Mouse (Mus musculus): ENCODE measurements at regions not wholly inside any gene's neighbourhood (a gene's known extent, or its start where the extent isn't known, plus 50 kb on each side); places are given as distances from the start of the nearest gene placed in this dataset.

DNA sequence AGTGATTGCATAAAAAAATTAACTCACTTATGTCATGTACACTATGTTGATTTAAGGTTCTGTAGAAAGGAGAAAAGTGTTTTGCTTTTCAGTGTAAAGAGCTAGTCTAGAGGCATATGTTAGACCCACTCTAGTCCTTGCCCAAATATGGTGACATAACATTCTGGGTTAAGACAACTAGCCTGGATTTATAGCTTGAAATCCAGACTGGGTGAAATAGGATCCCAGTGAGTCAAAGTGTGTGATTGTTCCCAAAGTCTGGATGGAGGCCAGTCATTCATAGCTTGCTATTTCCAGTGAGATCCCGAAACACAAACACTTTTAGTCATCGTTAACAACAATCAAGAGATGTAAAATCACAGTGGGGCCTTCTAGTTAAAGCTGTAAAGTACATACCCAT, 110.5 kb upstream of the Fn1 start:
- DNase-seq = no peak

DNA sequence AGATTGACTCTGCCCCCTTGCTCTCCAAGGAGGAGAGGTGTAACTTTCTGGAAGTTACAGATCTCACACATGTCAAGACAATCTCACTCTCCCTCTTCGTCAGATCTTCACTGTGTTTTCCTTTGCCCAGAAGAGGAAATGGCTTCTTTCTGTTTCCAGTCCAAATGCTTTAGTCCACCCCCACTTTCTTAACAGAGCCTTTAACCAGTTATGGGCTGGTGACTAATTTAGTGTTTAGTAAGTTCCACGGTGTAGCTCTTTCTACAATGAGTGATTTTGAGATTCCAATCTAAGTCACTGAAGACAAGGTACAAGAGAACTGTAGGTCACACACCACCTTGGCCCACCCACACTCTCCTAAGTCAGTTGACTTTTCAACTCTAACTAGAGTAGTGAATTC, 107.3 kb upstream of the Fn1 start:
- no peak for DNase-seq

DNA sequence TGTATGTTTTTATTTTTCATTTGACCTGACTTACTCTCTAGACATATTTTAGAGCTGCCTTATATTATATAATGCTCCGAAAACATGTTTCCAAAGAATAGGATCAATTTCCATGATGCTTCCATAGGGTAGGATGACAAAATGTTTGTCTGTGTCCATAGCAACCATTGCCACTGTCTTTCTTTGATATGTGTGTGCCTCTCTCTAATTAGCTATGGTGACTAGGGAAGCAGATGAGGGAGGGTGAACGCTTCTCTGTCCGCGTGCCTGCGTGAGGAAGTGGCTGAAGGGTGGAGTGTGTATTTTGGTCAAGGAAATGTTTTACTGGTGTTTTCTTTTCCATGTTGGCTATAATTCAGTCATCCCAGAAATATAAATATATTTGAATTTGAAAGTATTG, 104.2 kb upstream of the Fn1 start:
- no peak for DNase-seq

DNA sequence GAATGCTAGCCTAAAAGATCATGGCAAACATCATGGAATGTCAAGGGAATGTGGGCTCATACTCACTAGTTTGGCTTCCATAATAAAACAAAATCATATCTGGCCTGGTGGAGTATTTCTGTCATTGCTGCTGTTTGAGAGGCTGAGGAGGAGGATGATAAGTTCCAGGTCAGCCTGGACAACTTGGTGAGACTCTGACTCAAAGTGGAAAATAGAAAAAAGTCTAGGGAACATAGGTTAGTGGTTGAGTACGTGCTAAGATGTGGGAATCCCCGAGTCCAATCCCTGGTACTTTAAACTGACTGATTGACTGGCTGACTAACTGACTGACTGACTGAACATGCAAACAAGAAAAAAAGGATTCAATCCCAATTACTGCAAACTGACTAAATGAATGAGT, 103.2 kb upstream of the Fn1 start:
- DNase-seq = no peak

DNA sequence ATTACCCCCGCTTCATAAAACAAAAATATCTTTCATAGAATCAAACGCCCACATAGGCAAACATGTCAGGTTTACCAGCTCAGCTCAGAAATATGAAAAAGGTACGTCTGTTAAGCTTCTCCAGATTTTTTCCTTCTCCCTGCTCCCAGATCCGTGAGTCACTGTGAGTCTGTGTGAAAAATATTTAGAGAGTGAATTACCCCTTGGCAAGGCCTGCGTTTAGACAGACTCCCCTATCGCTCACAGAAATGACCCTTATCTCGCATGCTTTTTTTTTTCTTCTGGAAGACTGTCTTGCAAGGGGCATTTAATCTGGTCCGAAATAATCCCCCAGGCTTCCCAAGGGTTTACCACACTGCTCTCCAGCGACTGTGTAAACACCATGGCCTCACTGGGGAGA, 102.4 kb upstream of the Fn1 start:
- no peak for DNase-seq

DNA sequence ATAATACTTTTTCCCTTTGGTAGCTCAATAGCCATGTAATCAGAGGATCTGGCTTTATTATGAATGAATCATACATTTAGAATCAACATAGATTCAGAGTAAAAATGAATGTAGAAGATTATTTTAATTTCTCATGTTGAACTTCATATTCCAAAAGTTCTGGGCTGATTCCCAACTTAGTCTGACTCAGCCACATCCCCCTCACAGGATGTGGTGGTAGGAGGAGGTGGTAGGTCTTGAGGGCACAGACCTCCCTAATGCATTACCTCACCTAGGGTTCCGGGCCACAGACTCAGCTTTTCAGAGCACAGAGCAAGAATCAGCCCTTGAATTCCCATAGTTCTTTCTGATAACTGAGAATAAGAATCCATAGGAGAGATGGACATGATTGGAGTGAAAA, 99.4 kb upstream of the Fn1 start:
- no peak for DNase-seq

DNA sequence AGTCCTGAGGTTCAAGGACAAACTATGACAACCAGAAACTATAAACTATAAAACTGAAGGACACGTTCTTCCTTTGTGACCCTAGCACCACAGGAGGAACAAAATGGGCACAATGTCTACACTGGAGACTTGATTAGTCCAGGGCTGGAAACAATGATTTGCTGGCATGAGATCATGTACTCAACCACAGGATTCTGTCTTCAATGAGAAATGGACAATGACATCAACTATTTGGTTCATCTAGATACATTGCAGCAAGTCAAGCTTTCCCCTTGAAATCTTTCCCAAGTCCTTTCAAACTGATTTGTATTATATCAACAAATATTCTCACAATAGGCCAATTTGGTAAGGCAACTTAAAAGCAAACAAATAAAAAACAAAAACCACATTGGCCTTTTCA, 98.6 kb upstream of the Fn1 start:
- DNase-seq = no peak

DNA sequence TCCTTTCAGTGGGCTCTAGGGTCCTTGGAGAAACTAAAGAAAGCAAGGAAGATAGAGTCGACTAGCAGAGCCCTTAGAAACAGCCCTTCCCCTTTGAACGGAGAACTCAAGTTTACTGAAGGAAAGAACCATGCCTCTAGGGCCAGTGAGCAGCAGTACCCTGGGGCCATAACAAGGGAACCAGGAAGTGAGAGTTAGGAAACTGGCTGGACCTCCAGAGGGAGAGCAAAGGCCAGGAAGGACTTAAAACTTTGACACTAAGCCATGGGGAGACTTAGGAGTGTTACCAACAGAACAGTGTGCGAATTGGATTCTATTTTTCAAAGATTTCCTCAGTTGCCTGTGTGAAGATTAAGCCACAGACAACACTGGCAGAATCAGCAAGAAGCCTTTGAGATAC, 82.6 kb upstream of the Fn1 start:
- DNase-seq = no peak

DNA sequence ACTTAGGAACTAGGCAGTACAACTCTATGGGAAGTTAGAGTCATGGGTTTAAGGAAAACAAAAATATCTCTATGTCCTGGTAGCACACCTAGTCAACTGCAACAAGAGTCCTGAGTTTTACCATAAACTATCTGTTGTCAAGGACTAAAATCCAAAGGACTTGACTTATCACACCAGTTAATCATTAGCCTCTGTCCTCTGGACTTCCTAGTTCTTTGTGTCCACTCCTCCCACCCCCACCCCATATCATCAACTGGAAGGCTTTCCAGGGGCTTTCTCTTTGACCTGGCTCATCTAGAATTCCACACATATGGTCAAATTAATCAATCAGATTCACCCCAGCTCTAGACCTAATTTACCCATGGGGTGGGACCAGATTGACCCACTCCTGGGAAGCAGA, 78.6 kb upstream of the Fn1 start:
- no peak for DNase-seq

DNA sequence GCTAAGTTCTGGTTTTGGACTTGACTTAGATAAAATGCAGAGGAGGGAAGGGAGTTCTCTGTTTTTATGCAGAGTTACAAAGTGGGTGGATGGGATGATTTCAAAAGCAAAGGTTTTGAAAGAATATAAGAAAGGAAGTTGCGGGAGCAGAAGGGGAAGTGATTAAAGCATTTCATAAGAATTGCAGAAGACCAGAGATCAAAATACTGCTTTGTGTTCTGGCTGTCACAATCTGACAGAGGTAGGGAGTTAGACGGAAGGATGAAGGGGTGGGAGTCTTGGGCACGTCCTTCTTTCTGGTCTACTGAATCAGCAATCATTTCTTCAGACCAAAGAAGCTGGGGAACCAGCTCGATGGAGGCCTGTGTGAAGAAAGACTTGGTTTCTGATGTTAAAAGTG, 78.0 kb upstream of the Fn1 start:
- no peak for DNase-seq

DNA sequence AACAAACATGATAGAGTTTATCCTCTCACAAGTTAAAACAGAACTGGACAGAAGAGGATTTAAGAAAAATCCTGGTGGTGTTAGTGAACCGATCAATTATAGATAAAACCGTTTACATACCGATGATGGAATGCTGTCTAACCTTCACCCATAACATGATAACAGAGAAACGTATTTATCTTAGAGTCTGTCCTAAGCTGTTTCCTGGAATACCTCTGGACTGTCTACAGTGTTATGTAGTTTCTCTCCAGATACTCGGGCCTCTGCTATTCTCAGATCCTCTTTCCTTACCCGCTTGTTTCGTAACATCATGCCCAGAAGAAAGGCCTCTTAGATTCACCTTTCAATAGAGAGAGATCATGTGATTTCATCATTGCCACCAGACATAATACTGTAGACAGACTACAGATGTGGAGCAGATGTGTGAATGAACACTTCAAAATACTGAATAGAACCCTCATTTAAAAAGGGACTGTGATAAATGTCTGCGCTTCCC, 75.9 kb upstream of the Fn1 start:
- no peak for DNase-seq

DNA sequence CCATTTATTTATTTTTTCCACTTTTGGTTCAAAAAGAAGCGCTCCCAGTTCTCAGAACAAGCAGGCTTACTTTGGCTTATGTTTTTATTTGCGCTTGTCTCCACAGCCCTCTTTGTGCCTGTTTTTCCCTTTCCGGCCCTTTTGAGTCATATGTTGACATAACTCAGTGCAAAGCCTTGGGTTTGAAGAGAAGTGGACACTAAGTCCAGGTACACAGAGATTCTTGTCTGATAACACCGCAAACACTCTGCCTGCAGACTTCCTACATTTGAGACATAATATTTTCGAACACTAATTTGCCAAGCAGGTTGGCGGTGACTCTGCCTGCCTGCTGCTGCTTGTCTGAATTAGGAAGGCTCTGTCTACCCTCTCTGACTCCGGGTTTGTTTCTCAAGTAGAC, 70.8 kb upstream of the Fn1 start:
- no peak for DNase-seq

DNA sequence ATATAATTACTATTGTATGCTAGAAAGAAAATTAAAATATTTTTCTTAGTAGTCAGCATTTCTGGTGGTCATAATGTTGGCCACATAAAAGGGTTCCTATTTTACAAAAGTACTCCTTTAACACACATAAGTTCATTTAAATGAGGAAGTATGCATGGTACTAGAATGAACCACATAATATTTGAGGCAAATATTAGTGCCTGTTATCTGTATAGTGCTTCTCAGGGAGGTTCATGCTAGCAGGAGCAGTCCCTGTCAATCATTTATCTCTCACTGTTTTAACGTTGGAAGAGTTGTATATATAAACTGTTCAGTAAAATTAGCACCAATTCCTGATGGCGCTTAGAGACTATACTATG, 70.0 kb upstream of the Fn1 start:
- no peak for DNase-seq

DNA sequence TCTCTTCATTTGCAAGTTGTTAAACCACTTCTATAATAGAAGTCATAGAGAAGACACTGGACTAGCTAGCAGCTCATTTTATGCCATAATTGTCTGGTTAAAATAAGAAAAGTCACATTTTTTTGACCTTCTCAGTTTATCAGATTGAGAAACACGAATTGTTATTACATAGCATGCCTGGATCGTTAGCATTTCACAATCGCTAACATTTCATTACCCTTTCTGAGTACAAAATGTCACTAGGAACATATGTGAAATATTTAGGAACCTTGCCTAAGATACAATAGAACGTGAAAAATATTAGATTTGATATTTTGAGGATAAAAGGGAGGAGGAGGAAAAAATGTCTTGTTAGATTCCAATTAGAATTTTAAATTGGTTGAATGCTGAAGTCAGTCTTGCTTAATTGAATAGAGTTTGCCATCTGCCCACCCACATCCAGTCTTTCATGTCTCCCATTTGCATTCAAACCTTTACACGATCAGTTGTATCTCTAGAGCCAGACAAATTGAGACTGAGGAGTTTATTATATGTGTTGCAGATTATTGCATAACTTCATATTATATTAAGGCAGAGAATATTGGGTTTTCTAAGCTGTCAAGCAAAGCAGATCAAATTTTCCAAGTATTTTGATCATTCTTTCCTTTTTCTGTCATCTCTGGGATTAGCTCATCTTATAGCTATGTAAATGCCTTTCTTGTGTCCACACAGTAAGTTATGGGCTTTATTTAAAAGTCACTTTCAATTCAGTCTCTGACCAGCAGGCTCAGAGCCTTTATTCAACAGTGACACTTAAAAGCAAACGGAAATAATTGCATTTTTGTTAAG, 69.4 kb upstream of the Fn1 start:
- DNase-seq = no peak
